Mouse (Mus musculus): Measurements from ENCODE around the gene G3bp2. TPM values are rescaled to one million over a fixed set of nuclear protein-coding genes. Genes with fewer than 3 reads are reported as not detected.
"Not testable (repeated sequence)": the region's sequence is repeated elsewhere in the genome, so short reads cannot be mapped to it uniquely, and the experiment has no call there.

G3bp2 gene
- total RNA-seq (2021) (100 to 1,000 TPM; 142 to 168 TPM), polyA plus RNA-seq (2012; rRNA removed) (9.7 and 12.5 TPM in 2 replicates)
- long read RNA-seq, full-length matches to known transcripts: 195 of 224 reads
- long read RNA-seq, partial matches to known transcripts: 14 of 224 reads
- long read RNA-seq, other reads (novel, unspliced or antisense): 15 of 224 reads

GRCm38 (mm10) chr5:92083417-92084038 lies at the start of gene G3bp2:
TSS of gene G3bp2 (minus strand) at chr5:92083719.
- DNase-seq: peak; percentile 99

GRCm38 (mm10) chr5:92133006-92133405 lies 49.5 kb upstream of the G3bp2 start:
- DNase-seq: not testable (repeated sequence)

- no peak for DNase-seq
Measured at GRCm38 (mm10) chr5:92132127-92132526, 48.6 kb upstream of the G3bp2 start.

DNA sequence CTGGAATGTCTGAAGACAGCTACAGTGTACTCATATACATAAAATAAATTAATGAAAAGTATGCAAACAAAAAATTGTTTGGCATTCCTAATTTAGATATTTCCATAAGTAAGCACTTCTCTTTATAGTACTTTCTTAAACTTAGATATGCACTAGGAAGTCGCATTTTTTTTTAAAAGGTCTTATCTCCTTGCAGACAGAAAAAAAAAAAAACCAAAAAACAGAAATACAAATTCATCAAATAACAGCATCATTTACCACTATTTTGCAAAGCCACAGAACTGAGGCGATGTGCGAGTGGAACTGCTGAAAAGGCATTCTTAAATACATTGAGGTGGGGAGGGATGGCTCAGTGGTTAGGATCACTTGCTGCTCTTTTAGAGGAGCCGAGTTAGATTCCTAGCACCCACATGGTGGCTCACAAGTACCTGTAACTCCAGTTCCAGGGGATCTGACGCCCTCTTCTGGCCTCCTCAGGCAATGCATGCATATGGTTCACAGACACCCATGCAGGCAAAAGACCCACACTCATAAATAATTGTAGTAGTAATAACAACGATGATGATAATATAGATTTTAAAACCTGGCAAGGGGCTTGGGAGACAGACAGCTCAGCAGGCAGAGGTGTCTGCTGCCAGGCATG lies 46.6 kb upstream of the G3bp2 start:
- no peak for DNase-seq

DNA sequence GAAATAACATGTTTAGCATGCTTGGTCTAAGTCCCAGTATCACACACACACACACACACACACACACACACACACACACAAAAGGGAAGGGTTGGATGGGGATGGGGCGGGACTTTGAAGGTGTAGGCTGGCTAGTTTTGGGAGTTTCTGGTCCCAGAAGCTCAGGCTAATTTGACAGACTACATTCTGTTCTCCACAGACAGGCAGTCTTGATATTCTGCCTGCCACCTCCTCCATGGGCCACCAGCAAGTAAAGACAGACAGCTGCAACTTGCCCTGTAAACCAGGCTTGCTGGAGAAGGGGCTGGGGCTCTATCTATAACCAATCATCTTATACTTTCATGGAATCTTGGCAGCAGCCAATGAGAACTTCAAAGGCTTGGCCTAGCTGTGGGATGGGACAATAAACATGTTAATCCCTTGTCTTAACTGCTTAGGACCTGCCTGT lies 45.8 kb upstream of the G3bp2 start:
- no peak for DNase-seq

DNA sequence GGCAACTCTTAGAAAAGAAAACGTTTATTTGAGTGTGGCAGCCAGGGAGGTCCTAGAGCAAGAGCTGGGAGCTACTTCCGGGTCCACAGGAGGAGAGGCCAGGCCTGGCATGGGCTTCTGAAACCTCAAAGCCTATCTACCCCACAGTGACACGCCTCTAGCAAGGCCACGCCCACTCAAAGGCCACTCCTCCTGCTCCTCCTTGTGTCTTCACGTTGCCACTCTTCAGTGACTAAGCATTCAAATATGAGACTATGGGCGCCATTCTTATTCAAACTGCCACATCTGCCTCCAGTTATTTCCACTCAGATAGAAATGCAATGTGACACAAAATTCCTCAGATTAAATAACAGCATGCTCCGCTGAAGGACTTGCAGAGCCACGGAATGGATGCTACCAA lies 45.1 kb upstream of the G3bp2 start:
- DNase-seq: no peak

DNA sequence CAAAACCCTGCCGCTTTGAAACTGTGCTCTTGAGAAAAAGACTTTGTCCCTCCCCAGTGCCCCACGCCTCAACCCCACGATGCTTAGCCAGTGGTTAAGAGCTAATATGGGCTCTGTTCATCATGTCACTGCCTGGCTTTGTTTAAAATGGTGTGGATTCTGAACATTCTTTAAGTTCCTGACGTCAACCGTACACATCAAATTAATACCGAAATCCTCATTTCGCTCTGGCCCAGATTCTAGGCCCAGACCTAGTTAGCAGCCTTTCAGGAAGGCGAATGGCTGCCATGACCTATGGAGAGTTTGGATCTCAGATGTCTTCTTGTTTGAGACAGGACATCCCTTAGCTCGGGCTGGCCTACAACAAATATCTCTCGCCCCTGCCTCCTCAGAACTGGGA lies 44.2 kb upstream of the G3bp2 start:
- no peak for DNase-seq

DNA sequence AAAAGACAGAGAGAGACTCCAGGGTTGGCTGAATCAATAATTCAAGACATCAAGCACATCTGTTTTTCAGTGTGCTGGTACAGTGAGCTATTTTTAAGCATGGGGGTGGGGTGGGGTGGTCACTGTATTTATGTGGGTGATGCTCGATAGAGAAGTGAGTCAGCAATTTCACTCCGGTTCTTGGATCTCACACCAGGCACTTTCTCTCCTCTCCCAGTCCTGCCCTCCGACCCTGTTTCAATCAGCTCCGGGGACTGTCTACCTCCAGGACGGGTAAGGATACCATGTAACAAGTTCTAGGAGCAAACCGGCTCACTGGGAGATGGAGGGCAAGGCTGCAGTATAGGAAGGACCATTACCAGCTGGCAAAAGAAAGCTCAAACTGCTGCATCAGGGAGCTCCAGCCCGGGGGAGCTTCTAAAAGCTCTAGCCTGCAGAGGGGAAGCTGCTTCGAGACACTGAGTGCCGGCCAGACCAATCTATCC lies 43.7 kb upstream of the G3bp2 start:
- DNase-seq: no peak

GRCm38 (mm10) chr5:92125446-92125845 lies 41.9 kb upstream of the G3bp2 start:
- no peak for DNase-seq

DNA sequence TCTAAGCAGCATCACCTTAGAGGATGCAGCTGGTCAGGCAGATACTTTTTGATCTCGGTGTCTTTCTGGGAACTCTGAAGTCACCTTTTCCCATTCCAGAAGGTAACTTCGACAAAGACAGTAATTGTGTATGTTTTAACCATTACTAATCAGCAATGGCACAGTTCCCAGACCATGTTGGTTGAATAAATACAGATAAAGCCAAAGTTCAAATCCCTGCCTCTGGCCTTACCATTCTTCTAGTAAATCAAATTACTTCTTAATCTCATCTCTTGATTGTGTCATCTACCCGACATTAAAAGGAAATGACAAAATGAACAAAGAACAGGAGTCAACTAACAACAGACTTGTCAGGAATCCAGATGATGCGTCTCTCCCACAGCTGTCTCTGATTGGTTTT lies 38.1 kb upstream of the G3bp2 start:
- DNase-seq: no peak

DNA sequence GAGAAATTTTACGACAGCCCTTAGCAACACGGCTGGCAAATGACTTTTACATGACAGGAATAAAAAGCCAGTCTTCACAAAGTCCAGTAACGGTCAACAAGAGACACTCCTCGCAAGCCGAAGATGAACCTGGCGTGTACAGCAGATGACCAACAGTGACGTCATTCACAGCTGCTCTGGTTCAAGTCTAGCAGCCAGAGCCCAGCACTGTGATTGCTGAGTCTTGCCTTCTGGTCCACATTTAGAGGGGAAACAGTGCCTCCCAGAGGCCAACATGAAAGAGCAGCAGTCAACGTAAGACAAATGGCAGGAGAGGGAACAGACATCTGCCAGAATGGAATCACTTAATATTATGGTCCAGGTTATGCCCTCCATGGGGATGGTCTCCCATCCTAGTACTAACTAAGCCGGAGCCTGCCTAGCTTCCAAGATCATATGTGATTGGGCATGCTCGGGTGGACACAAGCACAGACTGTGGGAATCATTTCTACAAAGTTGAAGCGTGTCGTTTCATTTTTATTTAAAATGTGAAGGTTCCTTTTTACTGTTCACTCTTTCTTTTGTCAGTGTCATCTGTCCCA lies 34.4 kb upstream of the G3bp2 start:
- DNase-seq: peak; percentile 82

- DNase-seq: no peak
Measured at GRCm38 (mm10) chr5:92114939-92115338, 31.4 kb upstream of the G3bp2 start.

- no peak for DNase-seq
Measured at GRCm38 (mm10) chr5:92114223-92114622, 30.7 kb upstream of the G3bp2 start.

- no peak for DNase-seq
Measured at GRCm38 (mm10) chr5:92113484-92113883, 30.0 kb upstream of the G3bp2 start.

GRCm38 (mm10) chr5:92112585-92112984 lies 29.1 kb upstream of the G3bp2 start:
- DNase-seq: no peak

DNA sequence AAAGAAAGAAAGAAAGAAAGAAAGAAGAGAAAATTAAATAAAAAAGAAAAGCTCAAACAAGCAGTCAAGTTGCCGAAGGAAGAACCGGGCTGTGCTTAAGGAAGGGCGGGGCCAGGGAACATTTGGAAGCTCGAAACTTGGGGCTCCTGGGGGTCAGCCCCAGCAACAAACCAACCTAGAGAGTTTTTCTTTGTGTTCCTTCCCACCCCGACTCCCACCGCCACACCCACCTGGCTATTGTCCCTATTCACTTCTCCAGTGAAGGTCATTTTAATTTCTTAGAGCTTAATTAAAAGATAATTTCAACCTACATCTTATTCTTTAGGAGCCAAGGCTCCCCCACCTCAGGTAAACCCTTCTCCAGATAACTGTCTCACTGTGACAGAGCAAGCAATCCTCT lies 28.7 kb upstream of the G3bp2 start:
- DNase-seq: no peak

DNA sequence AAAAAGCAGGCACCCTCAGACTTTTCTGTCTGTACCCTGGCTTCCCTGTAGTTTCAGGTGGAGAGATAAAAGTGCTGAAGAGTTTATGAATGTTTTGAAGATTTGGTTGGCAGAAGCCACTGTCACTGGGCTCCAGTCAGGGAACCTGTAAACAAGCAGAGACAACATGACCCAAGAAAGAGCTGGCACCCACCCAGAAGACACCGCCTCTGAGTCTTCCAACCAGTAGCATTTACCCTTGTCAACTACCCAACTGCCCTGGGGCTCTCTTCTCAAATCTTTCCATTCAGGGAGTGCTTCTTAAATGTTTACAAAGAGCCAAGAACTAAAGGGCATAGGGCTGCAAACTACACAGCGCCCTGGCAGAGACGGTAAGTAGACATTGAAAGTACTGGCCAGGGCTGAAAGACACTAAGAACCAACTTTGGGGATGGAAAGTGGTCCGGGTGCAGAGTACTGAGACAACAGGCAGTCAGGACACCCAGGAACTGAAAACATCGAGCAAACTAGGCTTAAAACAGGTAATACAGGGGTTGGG lies 27.4 kb upstream of the G3bp2 start:
- DNase-seq: peak; percentile 40

DNA sequence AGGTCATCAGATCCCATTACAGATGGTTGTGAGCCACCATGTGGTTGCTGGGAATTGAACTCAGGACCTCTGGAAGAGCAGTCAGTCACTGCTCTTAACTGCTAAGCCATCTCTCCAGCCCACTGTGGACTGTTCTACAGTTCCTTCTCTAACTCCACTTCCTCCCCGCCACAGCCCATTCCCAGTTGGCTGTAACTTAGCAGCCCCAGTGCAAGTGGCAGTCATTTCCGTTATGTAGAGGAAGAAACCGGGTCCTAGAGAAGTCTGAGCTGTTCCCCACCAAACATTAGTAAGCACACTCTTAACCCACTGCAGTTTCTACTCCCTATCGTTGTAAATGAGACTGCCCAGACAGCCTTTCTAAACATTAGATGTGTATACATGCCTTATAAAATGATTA lies 23.8 kb upstream of the G3bp2 start:
- no peak for DNase-seq

- peak; percentile 17 for DNase-seq
Measured at GRCm38 (mm10) chr5:92106327-92107125, 23.0 kb upstream of the G3bp2 start.

DNA sequence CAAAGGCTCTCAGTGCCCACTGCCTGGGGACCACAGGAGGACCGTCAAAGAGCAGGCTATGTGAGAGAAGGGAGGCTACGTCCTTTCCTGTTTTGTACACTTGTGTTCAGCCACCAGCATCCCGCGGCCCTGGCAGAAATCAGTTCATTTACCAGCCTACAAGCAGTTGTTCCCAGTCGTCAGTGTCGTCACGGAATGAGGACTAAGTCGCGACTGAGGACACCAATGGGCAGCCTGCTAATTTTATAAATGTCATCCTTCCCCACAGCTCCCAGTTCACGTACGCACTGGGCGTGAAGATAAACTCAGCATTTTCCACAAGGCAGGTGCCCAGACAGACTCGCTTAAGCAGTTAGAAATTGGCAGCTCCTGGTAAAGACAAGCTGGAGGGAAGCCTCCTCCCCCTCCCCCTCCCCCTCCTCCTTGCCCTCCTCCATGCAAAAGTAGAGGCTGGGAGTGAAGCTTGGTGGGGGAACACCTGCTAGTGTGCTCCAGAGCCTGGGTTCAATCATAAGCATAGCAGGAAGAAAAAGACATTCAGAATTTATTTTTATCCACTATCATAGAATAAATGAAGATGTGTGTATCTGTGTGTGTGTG lies 20.4 kb upstream of the G3bp2 start:
- DNase-seq: no peak

DNA sequence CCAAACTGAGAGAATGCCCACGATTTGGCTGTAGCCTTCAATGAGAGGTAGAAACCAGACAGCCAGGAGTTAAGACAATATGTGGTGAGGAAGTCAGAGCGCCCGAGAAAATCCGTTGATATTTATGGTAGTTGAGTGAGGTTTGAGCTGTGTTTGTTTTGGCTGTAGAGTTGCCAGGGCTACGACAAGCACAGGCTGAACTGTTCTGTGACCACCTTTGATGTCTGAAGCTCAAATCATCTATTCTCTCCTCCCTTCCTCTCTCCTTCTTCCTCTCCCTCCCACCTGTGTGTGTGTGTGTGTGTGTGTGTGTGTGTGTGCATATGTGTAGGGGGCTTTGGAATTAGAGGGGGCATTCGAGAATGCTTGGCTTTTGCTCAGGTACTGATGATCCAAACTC lies 19.5 kb upstream of the G3bp2 start:
- DNase-seq: no peak

- DNase-seq: no peak
Measured at GRCm38 (mm10) chr5:92101601-92102000, 18.1 kb upstream of the G3bp2 start.

Data from adrenal gland, adult 2 months (tissue).